Mouse (Mus musculus) cerebellum, adult 2 months (tissue): ENCODE data around the gene Cyp11a1.

Source experiments
- CTCF ChIP-seq: fragments of 200-500 bp; IDR thresholded peaks from 2 replicates; pipeline ENCODE4 v1.5.1; 2011; ENCODE audit warnings: low read depth, mild to moderate bottlenecking, control low read depth, low read length, moderate library complexity, borderline replicate concordance; ENCODE audit not compliant: insufficient read depth
- POLR2A ChIP-seq: fragments of 200-500 bp; IDR thresholded peaks from 2 replicates; pipeline ENCODE4 v1.6.1; 2011; ENCODE audit warnings: low read length, control low read depth, borderline replicate concordance; ENCODE audit not compliant: insufficient read depth

GRCm38 (mm10) chr9:57973440-57974066, 32.7 kb upstream of the Cyp11a1 start:
- no peak for TF ChIP-seq POLR2A
- TF ChIP-seq CTCF = no peak
